Mouse (Mus musculus): Measurements from ENCODE around the gene Pla2g4e.

Pla2g4e gene

DNA sequence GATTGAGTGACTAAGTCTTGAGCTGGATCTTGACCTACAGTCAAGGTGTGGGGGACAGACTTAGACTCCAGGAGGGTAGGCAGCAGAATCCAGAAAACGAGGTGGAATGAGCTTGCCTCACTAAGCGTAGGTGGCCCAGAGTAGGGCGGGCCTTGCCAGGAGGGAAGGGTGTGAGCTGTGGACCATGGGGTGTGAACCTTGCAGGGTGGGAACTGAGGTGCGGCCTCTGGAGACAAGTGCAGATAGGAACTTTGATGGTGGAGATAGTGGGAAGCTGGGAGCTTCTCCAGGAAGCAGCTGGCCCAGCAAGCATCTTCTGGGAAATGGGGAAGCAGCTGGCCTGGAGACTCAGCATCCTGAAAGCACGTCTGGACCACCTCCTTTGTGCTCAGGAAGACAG, 7.4 kb downstream of the Pla2g4e start:
- DNase-seq (ENCODE audit: low read depth, low spot score), result no peak

GRCm38 (mm10) chr2:120235947-120236640, 9.0 kb downstream of the Pla2g4e start:
- DNase-seq (ENCODE audit: low read depth, low spot score), result no peak

GRCm38 (mm10) chr2:120235381-120235780, 9.8 kb downstream of the Pla2g4e start:
- no peak for DNase-seq (ENCODE audit: low read depth, low spot score)

GRCm38 (mm10) chr2:120231642-120232041, 13.5 kb downstream of the Pla2g4e start:
- DNase-seq (ENCODE audit: low read depth, low spot score), result no peak

- DNase-seq (ENCODE audit: low read depth, low spot score), result no peak
These were observed 30.5 kb downstream of the Pla2g4e start for GRCm38 (mm10) chr2:120214600-120214999.

DNA sequence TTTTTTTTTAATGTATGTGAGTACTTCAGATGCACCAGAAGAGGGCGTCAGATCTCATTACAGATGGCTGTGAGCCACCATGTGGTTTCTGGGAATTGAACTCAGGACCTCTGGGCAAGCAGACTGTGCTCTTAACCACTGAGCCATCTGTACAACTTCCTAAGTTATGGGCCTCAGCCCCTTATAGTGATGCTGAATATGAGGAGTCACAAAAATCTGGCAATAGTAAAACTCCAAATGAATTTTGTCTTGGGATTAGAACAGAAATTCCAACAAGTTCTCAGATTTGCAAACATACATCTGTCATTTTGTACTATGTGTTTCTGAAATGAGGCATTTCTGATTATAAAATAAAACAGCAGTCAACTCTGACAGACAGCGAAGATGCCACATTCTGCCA, 33.7 kb downstream of the Pla2g4e start:
- DNase-seq (ENCODE audit: low read depth, low spot score), result no peak

- DNase-seq (ENCODE audit: low read depth, low spot score), result no peak
These were observed 37.2 kb downstream of the Pla2g4e start for GRCm38 (mm10) chr2:120207926-120208325.

DNA sequence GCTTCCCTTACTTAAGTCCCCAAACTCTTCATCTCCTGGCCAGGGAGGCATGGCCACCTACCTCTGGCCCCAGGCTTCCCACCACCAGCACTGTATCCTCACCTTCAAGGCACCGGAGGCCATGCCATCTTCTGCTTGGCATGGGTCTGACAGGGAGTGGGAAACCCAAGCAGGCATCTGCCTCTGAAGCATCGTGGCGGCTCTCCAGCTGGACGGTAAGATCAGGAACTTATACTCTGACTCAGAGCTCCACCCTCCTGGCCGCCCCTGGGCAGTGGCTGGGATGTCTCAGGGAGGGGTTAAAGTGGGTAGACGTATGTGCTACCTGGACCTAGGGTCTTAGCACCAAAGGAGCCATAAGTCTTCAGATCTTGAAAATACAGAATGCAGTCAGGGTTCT, 38.1 kb downstream of the Pla2g4e start:
- DNase-seq (ENCODE audit: low read depth, low spot score), result no peak

- DNase-seq (ENCODE audit: low read depth, low spot score), result no peak
These were observed 41.4 kb downstream of the Pla2g4e start for GRCm38 (mm10) chr2:120203742-120204141.

- DNase-seq (ENCODE audit: low read depth, low spot score), result no peak
These were observed 45.1 kb downstream of the Pla2g4e start for GRCm38 (mm10) chr2:120200077-120200476.

- no peak for DNase-seq (ENCODE audit: low read depth, low spot score)
These were observed 57.0 kb downstream of the Pla2g4e start for GRCm38 (mm10) chr2:120188174-120188573.

DNA sequence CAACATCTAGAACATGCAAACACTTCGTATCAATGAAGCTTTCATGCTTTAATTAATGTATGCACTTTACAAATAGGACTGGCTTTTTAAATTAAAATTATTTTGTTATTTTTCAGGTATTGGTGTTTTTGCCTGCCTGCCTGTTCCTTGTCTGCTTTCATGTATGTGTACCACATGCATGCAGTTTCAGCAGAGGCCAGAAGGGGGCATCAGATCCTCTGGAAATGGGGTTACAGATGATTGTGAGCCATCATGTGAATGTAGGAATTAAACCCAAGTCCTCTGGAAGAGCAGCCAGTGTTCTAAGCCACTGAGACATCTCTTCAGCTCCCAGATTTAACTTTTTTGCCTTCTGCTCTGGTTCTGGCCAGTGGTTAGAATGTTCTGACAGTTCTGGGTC, 57.6 kb downstream of the Pla2g4e start:
- DNase-seq (ENCODE audit: low read depth, low spot score), result no peak

DNA sequence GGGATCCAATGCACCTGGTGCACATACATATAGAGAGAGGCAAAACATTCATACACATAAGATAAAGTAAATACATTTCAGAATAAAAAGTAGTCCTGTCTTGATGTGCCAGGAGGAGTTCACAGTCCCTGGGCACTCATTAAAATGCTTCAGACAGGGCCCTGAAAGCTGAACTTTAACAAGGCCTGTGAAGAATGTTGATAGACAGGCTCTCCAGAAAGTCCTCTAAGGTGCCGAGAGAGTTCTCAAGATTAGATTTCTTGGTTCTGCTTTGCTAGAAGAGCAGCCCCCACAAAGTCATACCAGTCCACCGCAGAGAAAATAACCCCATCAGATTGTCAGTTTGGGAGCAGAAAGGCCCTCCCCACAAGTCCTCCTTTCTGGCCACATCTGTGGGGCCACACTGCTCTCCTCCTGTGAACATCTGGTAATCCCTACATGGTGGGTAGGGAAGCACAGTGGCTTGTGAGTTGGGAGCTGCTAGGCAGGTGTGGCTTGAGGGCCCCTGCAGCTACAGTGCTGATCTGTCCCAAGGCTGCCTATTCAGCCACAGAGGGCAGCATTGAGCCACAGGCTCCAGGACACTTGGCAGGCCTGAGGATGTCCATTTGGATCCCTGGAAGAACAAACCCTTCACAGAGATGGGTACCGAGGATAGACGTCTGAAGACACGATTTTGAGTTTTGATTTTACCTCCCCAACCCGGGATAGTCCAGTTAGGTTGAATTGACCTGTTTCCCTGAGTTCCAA, 59.4 kb downstream of the Pla2g4e start:
- DNase-seq (ENCODE audit: low read depth, low spot score), result no peak

- DNase-seq (ENCODE audit: low read depth, low spot score), result no peak
These were observed 66.2 kb downstream of the Pla2g4e start for GRCm38 (mm10) chr2:120178936-120179335.

GRCm38 (mm10) chr2:120173718-120174117, 71.4 kb downstream of the Pla2g4e start:
- DNase-seq (ENCODE audit: low read depth, low spot score), result peak; percentile 51

- no peak for DNase-seq (ENCODE audit: low read depth, low spot score)
These were observed 73.8 kb downstream of the Pla2g4e start for GRCm38 (mm10) chr2:120171362-120171761.

GRCm38 (mm10) chr2:120170726-120171125, 74.4 kb downstream of the Pla2g4e start:
- DNase-seq (ENCODE audit: low read depth, low spot score), result peak; percentile 41

- no peak for DNase-seq (ENCODE audit: low read depth, low spot score)
These were observed 75.8 kb downstream of the Pla2g4e start for GRCm38 (mm10) chr2:120169382-120169781.

DNA sequence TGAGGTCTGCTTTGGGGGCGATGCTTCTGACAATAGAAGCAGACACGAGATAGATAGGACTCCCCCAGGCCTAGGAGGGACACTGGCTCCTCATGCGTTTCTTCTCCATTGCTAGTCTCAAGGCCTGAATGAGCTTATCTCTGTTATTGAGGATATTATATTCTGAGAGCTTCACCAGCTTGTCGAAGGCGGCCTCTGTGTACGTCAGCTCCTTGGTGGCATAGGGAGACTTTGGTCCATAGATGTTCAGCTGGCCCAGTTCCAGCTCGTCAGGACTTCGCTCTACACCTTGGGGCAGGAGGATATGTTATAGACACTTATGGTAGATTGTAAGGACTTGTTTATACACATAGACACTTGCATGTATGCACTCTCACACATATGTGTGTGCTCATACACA, 77.4 kb downstream of the Pla2g4e start:
- DNase-seq (ENCODE audit: low read depth, low spot score), result no peak

GRCm38 (mm10) chr2:120165474-120165873, 79.7 kb downstream of the Pla2g4e start:
- DNase-seq (ENCODE audit: low read depth, low spot score), result no peak

- DNase-seq (ENCODE audit: low read depth, low spot score), result no peak
These were observed 85.7 kb downstream of the Pla2g4e start for GRCm38 (mm10) chr2:120159434-120159833.

DNA sequence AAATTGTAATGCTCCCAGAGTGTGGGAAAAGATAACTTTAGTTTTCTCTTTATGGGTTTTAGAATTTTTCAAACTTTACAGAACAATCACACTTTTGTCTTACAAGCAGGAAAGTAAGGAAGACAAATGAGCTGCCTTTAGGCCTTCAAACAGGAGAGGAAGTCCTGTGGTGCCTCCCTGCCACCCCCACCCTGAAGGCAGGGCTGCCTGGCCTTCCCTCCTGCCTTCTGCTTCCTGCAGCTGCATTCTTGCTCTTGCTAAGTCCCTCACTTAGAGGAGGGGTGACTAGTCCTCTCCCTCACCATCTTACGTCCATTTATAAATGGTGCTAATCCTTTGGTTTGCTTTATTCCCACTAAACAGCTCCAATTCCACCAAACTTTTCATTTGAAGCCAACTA, 86.3 kb downstream of the Pla2g4e start:
- no peak for DNase-seq (ENCODE audit: low read depth, low spot score)

- DNase-seq (ENCODE audit: low read depth, low spot score), result peak; percentile 21
These were observed 87.1 kb downstream of the Pla2g4e start for GRCm38 (mm10) chr2:120158016-120158415.
